Mouse (Mus musculus): Measurements from ENCODE around the gene Gm5129. TPM values are rescaled to one million over a fixed set of nuclear protein-coding genes. Genes with fewer than 3 reads are reported as not detected.

Gene Gm5129
- polyA plus RNA-seq, 3 experiments from 2014 or later = not detected

GRCm38 (mm10) chr5:29721159-29721558 is 14.6 kb downstream of the Gm5129 start:
- no peak for ATAC-seq

- no peak for ATAC-seq
Measured at GRCm38 (mm10) chr5:29712906-29713305, 22.8 kb downstream of the Gm5129 start.

- ATAC-seq = no peak
Measured at GRCm38 (mm10) chr5:29711631-29712030, 24.1 kb downstream of the Gm5129 start.

- no peak for ATAC-seq
Measured at GRCm38 (mm10) chr5:29708258-29708657, 27.5 kb downstream of the Gm5129 start.

- no peak for ATAC-seq
Measured at GRCm38 (mm10) chr5:29707241-29707640, 28.5 kb downstream of the Gm5129 start.

GRCm38 (mm10) chr5:29699520-29700202 is 36.1 kb downstream of the Gm5129 start:
- ATAC-seq = no peak

- no peak for ATAC-seq
Measured at GRCm38 (mm10) chr5:29698493-29698892, 37.2 kb downstream of the Gm5129 start.

GRCm38 (mm10) chr5:29688352-29688751 is 47.4 kb downstream of the Gm5129 start:
- no peak for ATAC-seq

- no peak for ATAC-seq
Measured at GRCm38 (mm10) chr5:29687671-29688070, 48.1 kb downstream of the Gm5129 start.

Other genes with a start within 250 kb of the Gm5129 start
- 10 to 100 TPM; 16.3 to 23.7 (median 21.3) TPM for gene Ube3c, start 166.7 kb downstream of the Gm5129 start, polyA plus RNA-seq (2017; shearing (Covaris generic))
- 100 to 1,000 TPM in 2 of 3 experiments, 10 to 100 TPM in 1; 97.7 to 163 (median 114) TPM for gene Dnajb6, start 248 bp downstream of the Gm5129 start, polyA plus RNA-seq (2017; shearing (Covaris generic))

Data from inflammation-experienced regulatory T-cells, adult 6 months (primary cell).